Mouse (Mus musculus): ENCODE measurements around the gene Mki67.

DNA sequence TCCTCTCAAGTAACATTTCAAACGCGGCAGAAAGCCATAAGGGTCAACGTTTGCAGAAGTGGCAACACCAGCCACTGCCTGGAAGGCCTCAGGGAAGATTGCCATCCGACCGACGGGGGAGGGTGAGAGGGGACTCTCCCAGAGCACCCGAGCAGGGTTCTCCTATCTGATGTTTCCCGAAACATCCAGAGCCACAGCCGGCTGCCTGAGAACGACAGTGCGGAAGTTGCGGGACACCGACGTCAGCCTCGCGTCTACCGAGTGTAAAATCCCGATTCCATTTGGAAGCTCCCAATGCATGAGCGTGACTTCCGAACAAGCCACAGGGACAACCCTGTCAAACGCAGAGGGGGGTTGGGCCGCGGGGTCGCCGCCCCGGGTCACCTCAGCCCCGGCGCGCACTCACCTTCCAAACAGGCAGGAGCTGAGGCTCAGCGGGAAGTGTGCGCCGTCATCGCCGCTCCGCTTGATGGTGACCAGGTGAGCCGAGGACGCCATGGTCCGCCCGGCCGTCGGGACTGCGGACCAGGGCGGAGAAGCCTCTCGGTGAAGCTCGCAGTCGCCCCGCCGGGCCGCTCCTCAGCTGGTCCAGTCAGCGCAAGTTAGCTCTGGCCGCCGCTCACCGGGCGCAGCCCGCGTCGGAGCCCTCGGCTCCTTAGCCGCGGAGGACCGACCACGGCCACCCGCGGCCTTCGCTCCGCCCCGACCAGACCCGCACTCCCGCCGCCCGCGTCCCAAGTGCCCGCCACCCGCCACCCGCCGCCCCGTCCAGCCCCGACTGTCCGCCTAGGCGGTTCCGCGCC is at the start of gene Mki67:
- TF ChIP-seq CTCF (IDR thresholded peaks at IDR 0.05 in 2 of 3, conservative IDR thresholded peaks at IDR 0.05 in 1 of 3; ENCODE audit: control insufficient read depth in 1 of 3, insufficient read depth in 1 of 3, low read depth in 2 of 3, low read length in 3 of 3, poor library complexity in 1 of 3, severe bottlenecking in 1 of 3), result no peak
- TF ChIP-seq POLR2A (IDR thresholded peaks at IDR 0.05; ENCODE audit: control insufficient read depth in 1 of 2, insufficient read depth in 1 of 2, low read depth in 1 of 2, low read length in 2 of 2, poor library complexity in 1 of 2), result peak in 1 of 2 experiments; percentile 62; a peak in 2 of 4 replicates
- TF ChIP-seq GABPA (IDR thresholded peaks at IDR 0.05; ENCODE audit: low read depth, low read length), result no peak; the same call in 1 of the 2 replicates
- TF ChIP-seq E2F4 (IDR thresholded peaks at IDR 0.05; ENCODE audit: borderline replicate concordance, low read depth, low read length), result no peak
- TF ChIP-seq ELF1 (IDR thresholded peaks at IDR 0.05; ENCODE audit: low read depth, low read length), result no peak
- no peak for TF ChIP-seq POLR2AphosphoS5 (IDR thresholded peaks at IDR 0.05; ENCODE audit: borderline replicate concordance, low read depth, low read length)
- no peak for TF ChIP-seq ZNF384 (IDR thresholded peaks at IDR 0.05; ENCODE audit: low read depth, low read length)
- no peak for TF ChIP-seq GATA1 (IDR thresholded peaks at IDR 0.05; ENCODE audit: low read depth, low read length)
- TF ChIP-seq UBTF (IDR thresholded peaks at IDR 0.05; ENCODE audit: borderline replicate concordance, insufficient read depth, low read depth, low read length), result no peak
- TF ChIP-seq RCOR1 (IDR thresholded peaks at IDR 0.05; ENCODE audit: low read depth, low read length), result no peak; the same call in 1 of the 2 replicates
- TF ChIP-seq BHLHE40 (IDR thresholded peaks at IDR 0.05; ENCODE audit: borderline replicate concordance, low read depth, low read length), result no peak
- no peak; the same call in 1 of the 2 replicates for TF ChIP-seq CHD1 (IDR thresholded peaks at IDR 0.05; ENCODE audit: low read depth, low read length)
- no peak for TF ChIP-seq HCFC1 (IDR thresholded peaks at IDR 0.05; ENCODE audit: low read depth, low read length)

Data from MEL (cell line).